Mouse (Mus musculus) megakaryocyte, embryonic 14.5 days (primary cell): ENCODE data around the gene Rpl35a.

ENCODE experiments used
- FLI1 ChIP-seq: IDR thresholded peaks from 2 replicates; pipeline ENCODE4 v1.6.1; 2012; ENCODE audit warnings: low read length, inconsistent platforms, mixed read lengths
- GATA1 ChIP-seq: IDR thresholded peaks from 3 replicates; pipeline ENCODE4 v1.6.1; 2012; ENCODE audit warnings: mixed read lengths, low read length, inconsistent platforms, borderline replicate concordance

- TF ChIP-seq GATA1: no peak
- TF ChIP-seq FLI1: no peak
These were observed 26.7 kb downstream of the Rpl35a start for GRCm38 (mm10) chr16:33082951-33083350.
